Mouse (Mus musculus): ENCODE data around the gene Six5.

DNA sequence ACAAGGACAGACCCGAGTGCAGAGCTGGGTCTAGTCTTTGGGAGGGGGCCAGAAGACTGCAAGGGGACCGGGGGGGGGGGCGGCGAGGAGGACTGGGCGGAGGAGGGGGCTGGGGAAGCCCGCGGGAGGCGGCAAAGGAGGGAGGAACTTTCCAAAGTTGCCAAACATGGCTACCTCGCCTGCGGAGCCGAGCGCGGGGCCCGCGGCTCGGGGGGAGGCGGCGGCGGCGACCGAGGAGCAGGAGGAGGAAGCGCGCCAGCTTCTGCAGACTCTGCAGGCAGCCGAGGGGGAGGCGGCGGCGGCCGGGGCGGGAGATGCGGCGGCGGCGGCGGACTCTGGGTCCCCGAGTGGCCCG, at the start of gene Six5:
- TF ChIP-seq CTCF (IDR thresholded peaks at IDR 0.05; ENCODE audit: borderline replicate concordance, control insufficient read depth, extremely low read depth, insufficient read depth, low read length, poor library complexity) (no peak), POLR2A (IDR thresholded peaks at IDR 0.05; ENCODE audit: control insufficient read depth, extremely low read depth, insufficient read depth, low read length, poor library complexity) (no peak; the same call in 1 of the 2 replicates)

Measured in thymus, adult 2 months (tissue).